Mouse (Mus musculus): ENCODE measurements around the gene Ess2. TPM values are rescaled to one million over a fixed set of nuclear protein-coding genes. Genes with fewer than 3 reads are reported as not detected.

Ess2 gene
- total and polyA plus RNA-seq, 2 experiments from 2014 or later, result 46.2 to 50.4 TPM

DNA sequence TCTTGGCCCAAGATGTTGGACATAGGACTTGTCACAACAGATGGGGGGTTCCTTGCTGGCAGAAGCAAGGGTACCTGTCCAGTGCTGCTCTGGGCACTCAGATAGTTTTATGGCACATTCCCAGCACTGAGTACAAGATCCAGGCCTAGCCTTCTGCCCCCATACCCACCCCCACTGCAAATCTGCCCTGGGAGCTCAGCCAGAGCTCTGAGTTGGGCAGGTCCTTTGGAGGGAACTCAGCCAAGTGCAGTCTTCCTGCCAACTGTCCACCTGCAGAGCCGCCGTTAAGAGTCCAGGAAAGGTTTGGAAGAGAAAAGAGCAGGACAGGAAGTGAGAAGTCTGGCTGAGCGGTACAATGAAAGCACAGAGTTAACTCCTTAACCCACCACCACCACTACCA is 18.5 kb downstream of the Ess2 start:
- no peaks in the 10 kb centered on the region for H3K27me3 ChIP-seq (ENCODE audit: insufficient read depth, low read length)
- H3K4me2 ChIP-seq (ENCODE audit: low read depth), result no peak overlapping the region
- TF ChIP-seq CTCF (IDR thresholded peaks at IDR 0.05; ENCODE audit: low read depth), result no peak
- 63% methylated on average over 3 of the region's 3 CpGs for WGBS
- DNase-seq (no peak), ATAC-seq (no peak)
- no peaks in the 10 kb centered on the region for H3K36me3 ChIP-seq (ENCODE audit: insufficient read depth)
- no peak overlapping the region for H3K27ac ChIP-seq (ENCODE audit: low read depth, low read length)
- H3K9ac ChIP-seq, result no peak overlapping the region
- no peaks in the 10 kb centered on the region for H3K9me3 ChIP-seq (ENCODE audit: low read length)
- no peak overlapping the region for H3K4me3 ChIP-seq (ENCODE audit: low read depth, low read length)
- peaks cover 14% of the 10 kb centered on the region for H3K4me1 ChIP-seq (ENCODE audit: insufficient read depth)

GRCm38 (mm10) chr16:17891567-17891959 is 19.6 kb downstream of the Ess2 start, which contains the start of gene Gm20518:
Gene Gm20518, minus strand, starts transcription at chr16:17891671.
- WGBS, result 1% methylated on average over 38 of the region's 38 CpGs
- Histone ChIP-seq H3K4me3 (ENCODE audit: low read depth, low read length) (peak within 1 kb of the TSS; percentile 90), H3K9me3 (ENCODE audit: low read length) (no peaks in the 10 kb centered on the region), H3K9ac (peak within 1 kb of the TSS; percentile 99), H3K27ac (ENCODE audit: low read depth, low read length) (peak within 1 kb of the TSS; percentile 98), H3K27me3 (ENCODE audit: insufficient read depth, low read length) (no peaks in the 10 kb centered on the region), H3K4me2 (ENCODE audit: low read depth) (peak within 1 kb of the TSS; percentile 80), H3K4me1 (ENCODE audit: insufficient read depth) (peaks cover 14% of the 10 kb centered on the region), H3K36me3 (ENCODE audit: insufficient read depth) (no peaks in the 10 kb centered on the region)
- peak; percentile 98 for ATAC-seq
- peak; percentile 99 for DNase-seq
- peak; percentile 44 for TF ChIP-seq CTCF (IDR thresholded peaks at IDR 0.05; ENCODE audit: low read depth)

GRCm38 (mm10) chr16:17890917-17891566 is 20.1 kb downstream of the Ess2 start:
- no peaks in the 10 kb centered on the region for H3K9me3 ChIP-seq (ENCODE audit: low read length)
- peaks cover 14% of the 10 kb centered on the region for H3K4me1 ChIP-seq (ENCODE audit: insufficient read depth)
- ATAC-seq (peak; percentile 41), DNase-seq (peak; percentile 71)
- H3K36me3 ChIP-seq (ENCODE audit: insufficient read depth), result no peaks in the 10 kb centered on the region
- H3K4me3 ChIP-seq (ENCODE audit: low read depth, low read length), result peak overlapping the region; percentile 90
- no peak for TF ChIP-seq CTCF (IDR thresholded peaks at IDR 0.05; ENCODE audit: low read depth)
- H3K9ac ChIP-seq, result peak overlapping the region; percentile 99
- H3K27ac ChIP-seq (ENCODE audit: low read depth, low read length), result peak overlapping the region; percentile 98
- H3K4me2 ChIP-seq (ENCODE audit: low read depth), result peak overlapping the region; percentile 80
- no peaks in the 10 kb centered on the region for H3K27me3 ChIP-seq (ENCODE audit: insufficient read depth, low read length)
- 2% methylated on average over 42 of the region's 44 CpGs for WGBS

DNA sequence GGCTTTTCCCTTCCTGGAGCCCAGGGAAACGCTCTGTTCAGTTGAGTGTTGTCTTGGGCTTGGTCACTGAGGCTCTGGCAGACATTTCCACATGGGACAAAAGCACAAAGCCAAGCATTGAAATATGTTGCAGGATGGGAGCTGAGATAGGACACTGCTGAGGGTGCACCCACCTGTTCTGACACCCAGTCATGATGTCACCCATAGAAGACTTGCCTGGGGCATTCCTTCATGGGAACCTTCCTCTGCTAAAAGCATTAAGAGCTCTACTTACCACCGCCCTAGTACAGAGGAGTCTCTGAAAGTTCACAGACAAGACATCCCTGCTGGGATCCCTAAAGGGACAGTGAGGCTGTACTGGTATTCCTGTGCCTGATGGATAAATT is 20.8 kb downstream of the Ess2 start:
- Histone ChIP-seq H3K9me3 (ENCODE audit: low read length) (no peaks in the 10 kb centered on the region), H3K4me2 (ENCODE audit: low read depth) (peak overlapping the region; percentile 80), H3K9ac (peak overlapping the region; percentile 99), H3K27ac (ENCODE audit: low read depth, low read length) (peak overlapping the region; percentile 98; the same call in 1 of the 2 replicates), H3K4me3 (ENCODE audit: low read depth, low read length) (peak overlapping the region; percentile 90), H3K4me1 (ENCODE audit: insufficient read depth) (peaks cover 14% of the 10 kb centered on the region), H3K36me3 (ENCODE audit: insufficient read depth) (no peaks in the 10 kb centered on the region), H3K27me3 (ENCODE audit: insufficient read depth, low read length) (no peaks in the 10 kb centered on the region)
- WGBS, result 31% methylated on average over 2 of the region's 2 CpGs
- DNase-seq (peak; percentile 10), ATAC-seq (no peak)
- no peak for TF ChIP-seq CTCF (IDR thresholded peaks at IDR 0.05; ENCODE audit: low read depth)

DNA sequence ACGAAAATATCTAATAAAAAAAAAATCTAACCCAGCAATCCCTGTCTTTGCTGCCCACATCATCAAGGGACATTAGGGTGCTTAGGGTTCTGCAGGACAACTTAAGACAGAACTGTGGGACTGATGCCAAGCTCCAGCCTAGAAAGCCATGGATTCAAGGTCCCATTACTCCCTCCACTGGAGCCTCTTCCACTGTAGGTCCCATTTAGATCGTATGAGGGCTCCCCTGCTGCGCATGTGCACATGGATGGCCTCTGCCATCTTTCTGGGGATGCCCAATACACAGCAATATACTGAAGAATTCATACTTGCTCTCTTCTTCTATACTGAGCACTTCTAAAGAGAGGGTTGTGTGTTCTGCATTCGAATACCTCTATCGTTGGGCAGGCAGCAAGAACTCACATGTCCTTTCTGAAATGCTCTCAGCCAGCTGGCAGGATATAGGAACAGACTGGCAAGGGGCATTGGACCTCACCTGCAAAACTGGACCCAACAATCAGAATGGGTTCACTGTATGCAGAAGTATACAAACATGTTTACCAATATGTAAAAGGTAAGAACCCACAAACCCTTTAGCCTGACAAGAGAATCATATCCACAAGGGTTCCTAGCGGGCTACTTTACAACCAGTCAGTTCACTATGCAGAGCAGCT is 21.3 kb downstream of the Ess2 start:
- Histone ChIP-seq H3K4me1 (ENCODE audit: insufficient read depth) (peaks cover 17% of the 10 kb centered on the region), H3K27ac (ENCODE audit: low read depth, low read length) (no peak overlapping the region), H3K9ac (peak overlapping the region; percentile 99; the same call in 1 of the 2 replicates), H3K4me2 (ENCODE audit: low read depth) (peak overlapping the region; percentile 80), H3K4me3 (ENCODE audit: low read depth, low read length) (peak overlapping the region; percentile 90), H3K9me3 (ENCODE audit: low read length) (no peaks in the 10 kb centered on the region), H3K27me3 (ENCODE audit: insufficient read depth, low read length) (no peaks in the 10 kb centered on the region), H3K36me3 (ENCODE audit: insufficient read depth) (no peaks in the 10 kb centered on the region)
- WGBS, result 82% methylated on average over 6 of the region's 6 CpGs
- DNase-seq (no peak), ATAC-seq (no peak)
- TF ChIP-seq CTCF (IDR thresholded peaks at IDR 0.05; ENCODE audit: low read depth), result no peak

DNA sequence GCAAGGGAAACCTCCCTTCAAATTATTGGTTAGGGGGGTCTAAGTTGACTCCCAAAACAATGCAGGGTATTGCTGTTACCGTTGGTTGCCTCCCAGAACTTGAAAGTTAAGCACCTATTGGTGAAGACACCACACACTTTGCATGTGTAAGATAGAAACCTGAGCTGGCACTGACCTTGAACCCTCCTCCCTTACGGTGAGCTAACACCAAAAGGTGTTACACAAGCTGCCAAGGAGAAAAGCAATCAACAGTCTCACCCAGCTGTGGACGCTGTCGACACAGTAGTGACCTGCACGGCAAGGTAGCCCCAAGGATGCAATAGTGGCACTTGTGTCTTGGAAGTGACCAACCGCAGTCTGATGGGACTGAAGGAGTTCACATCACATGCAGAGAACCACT is 27.0 kb downstream of the Ess2 start:
- Histone ChIP-seq H3K27me3 (ENCODE audit: insufficient read depth, low read length) (no peaks in the 10 kb centered on the region), H3K9me3 (ENCODE audit: low read length) (no peaks in the 10 kb centered on the region), H3K27ac (ENCODE audit: low read depth, low read length) (no peak overlapping the region), H3K4me1 (ENCODE audit: insufficient read depth) (0 out of 2 replicates have a peak, but pooled peaks cover 3% of the 10 kb centered on the region), H3K4me2 (ENCODE audit: low read depth) (no peak overlapping the region), H3K4me3 (ENCODE audit: low read depth, low read length) (no peak overlapping the region), H3K9ac (no peak overlapping the region), H3K36me3 (ENCODE audit: insufficient read depth) (no peaks in the 10 kb centered on the region; the same call in 1 of the 2 replicates)
- ATAC-seq, result no peak
- 90% methylated on average over 6 of the region's 6 CpGs for WGBS
- DNase-seq, result no peak
- TF ChIP-seq CTCF (IDR thresholded peaks at IDR 0.05; ENCODE audit: low read depth), result no peak

DNA sequence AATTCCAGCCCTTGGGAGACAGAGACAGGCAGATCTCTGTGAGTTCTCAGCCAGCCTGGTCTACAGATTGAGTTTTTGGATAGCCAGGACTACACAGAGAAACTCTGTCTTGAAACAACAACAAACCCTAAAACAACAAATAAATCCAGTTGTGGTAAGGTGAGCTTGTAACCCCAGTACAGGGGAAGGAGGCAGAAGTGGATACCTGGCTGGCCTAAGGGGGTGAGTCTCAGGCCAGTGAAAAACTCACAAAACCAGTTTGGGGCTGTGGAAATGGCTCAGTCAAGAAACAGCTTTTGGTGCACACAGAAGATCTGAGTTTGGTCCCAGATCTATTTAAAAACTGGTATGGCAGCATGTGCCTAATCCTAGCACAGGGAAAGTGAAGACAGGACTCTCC is 29.0 kb downstream of the Ess2 start:
- H3K9me3 ChIP-seq (ENCODE audit: low read length), result no peaks in the 10 kb centered on the region
- H3K36me3 ChIP-seq (ENCODE audit: insufficient read depth), result no peaks in the 10 kb centered on the region; the same call in 1 of the 2 replicates
- H3K4me3 ChIP-seq (ENCODE audit: low read depth, low read length), result no peak overlapping the region
- DNase-seq, result no peak
- H3K27me3 ChIP-seq (ENCODE audit: insufficient read depth, low read length), result no peaks in the 10 kb centered on the region
- TF ChIP-seq CTCF (IDR thresholded peaks at IDR 0.05; ENCODE audit: low read depth), result no peak
- H3K9ac ChIP-seq, result no peak overlapping the region
- 0 out of 2 replicates have a peak, but pooled peaks cover 3% of the 10 kb centered on the region for H3K4me1 ChIP-seq (ENCODE audit: insufficient read depth)
- no peak for ATAC-seq
- no peak overlapping the region for H3K27ac ChIP-seq (ENCODE audit: low read depth, low read length)
- H3K4me2 ChIP-seq (ENCODE audit: low read depth), result no peak overlapping the region

Measured in forebrain, postnatal 0 days (tissue).